Mouse (Mus musculus): ENCODE measurements around the gene 2310003L06Rik.

The 2310003L06Rik gene

DNA sequence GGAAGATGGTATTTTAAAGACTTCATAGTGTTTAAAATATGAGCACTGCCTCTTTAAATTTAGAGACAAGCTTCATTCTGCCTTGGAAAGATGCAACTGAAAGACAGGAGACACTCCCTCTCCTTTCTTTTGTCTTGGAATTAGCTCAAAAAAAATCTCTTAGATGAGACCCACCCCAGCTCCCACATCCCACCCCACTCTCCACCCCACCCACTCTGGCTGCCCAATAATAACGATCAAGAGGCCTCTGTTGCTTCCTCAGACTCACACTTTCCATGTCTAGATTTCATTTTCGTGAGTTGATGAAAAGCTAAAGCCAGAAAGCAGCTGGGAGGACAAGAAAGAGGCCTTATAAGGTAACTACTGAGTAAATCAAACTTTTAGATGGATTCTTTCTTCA lies at the start of gene 2310003L06Rik, which contains the start of gene Gm28434:
2310003L06Rik (plus strand) TSS at position 259 of the 400 bp plus-strand sequence.
Gm28434 (plus strand) TSS at position 317 of the 400 bp plus-strand sequence.
- no peak for DNase-seq (ENCODE audit: low read depth in 2 of 2, low spot score in 2 of 2)

DNA sequence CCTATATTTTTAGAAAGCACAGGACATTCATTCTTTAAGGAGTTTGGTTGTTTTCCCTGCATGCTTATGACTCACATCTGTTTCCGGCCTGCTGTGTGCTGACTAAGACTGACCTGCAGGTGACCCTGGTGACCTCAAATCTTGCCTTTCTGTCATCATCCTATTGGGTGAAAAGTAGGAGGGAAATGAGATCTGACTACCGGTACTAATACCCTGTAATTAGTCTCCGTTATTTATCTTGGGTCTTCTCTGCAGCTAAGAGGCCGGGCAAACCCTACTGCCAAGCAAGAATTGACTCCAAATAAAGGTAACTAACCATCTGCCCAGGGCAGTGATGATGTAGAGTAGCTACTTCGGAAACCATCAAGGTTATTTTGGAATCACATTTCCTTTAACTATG lies 43.9 kb upstream of the 2310003L06Rik start, which contains the start of gene Csn3:
Csn3 (plus strand) TSS at position 208 of the 400 bp plus-strand sequence.
- no peak for DNase-seq (ENCODE audit: low read depth in 2 of 2, low spot score in 2 of 2)

DNA sequence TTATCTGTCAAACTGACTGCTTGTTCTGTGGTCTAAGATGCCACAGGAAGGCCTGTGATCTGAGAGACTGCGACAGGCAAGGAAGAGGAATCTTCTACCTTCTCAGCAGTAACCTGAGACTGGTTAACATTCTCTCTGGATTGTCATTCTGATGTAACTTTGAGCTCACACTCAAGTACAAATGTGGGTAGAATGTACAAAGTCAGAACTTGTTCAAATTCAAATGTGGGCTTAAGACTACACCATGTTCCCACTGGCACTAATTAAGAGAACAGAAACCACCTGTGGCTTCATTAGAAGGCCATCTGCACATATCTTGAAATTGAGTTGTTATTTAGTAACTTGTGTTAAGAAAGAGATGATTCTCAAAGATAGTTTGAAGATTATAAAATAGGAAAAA lies 37.7 kb upstream of the 2310003L06Rik start:
- no peak for DNase-seq (ENCODE audit: low read depth in 2 of 2, low spot score in 2 of 2)

DNA sequence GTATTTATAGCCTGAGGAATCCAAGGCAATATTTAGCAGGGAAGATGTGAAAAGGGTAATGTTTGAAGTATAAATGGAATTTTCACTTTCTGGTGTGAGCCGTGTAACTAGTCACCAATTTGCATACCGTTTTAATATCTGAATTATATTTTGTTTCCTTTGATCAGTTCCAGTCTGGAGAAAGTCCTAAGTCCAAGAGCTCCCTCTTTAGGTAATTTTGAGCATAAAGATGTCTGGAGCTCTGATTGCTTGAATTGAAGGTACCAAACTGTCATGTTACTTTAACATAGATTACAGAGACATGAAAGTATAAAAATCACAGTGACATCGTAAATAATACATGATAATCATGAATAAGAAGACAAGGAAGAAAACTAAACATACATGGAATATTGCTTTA lies 28.5 kb upstream of the 2310003L06Rik start:
- DNase-seq (ENCODE audit: low read depth in 2 of 2, low spot score in 2 of 2) = no peak

DNA sequence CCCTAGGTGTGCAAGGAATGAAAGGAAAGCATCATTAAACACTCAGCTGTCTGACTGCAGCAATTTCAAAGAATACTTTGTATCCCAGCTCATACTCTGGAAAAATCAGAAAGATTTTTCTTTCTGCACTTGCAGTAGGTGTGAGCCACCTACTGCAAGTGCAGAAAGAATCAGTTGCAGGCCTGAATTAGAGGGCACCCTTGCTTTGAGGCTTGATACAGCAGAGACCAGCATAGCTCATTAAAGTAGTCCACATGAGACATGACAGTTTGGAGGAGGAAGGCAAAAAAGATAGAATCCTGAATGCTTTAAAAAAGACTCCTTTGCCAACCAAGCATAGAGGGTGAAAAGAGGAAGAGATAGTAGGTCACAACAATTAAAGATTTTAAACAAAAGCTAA lies 26.7 kb upstream of the 2310003L06Rik start:
- no peak for DNase-seq (ENCODE audit: low read depth in 2 of 2, low spot score in 2 of 2)

DNA sequence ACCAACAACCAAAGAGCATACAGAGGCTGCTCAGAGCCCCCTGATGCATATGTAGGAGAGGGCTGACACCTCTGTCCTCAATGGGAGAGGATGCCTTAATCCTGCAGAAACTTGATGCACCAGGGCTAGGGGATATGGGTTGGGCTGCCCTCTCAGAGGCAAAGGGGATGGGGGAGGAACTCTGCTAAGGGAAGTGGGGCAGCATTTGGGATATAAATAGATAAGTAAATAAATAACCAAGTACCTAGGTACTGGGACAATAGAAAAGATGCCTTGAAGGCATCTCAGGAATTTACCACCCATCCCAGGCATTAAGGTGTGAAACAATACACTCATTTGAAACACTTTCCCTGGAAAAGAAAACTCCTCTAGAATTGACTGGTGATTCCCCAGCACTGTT lies 17.4 kb upstream of the 2310003L06Rik start:
- DNase-seq (ENCODE audit: low read depth in 2 of 2, low spot score in 2 of 2) = no peak

DNA sequence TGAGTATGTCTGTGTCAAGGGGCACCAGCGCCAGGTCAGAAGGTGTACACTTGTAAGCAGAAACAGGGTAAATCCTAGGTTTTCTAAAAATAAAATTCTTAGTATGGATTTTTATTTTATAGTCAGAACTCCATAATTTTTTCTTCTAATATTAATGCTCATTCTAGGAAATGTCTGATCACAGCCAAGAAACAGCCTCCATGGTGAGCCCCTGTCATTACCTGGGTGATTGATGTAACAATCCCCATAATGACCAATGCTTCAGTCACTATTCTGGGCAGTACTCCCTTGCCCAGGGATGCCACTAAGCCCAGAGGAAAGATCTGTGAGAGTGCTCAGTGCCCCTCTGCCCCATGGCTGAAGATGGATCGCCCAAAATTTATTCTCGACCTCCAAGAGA lies 9.9 kb downstream of the 2310003L06Rik start, which contains the start of gene Cabs1:
Cabs1 (plus strand) TSS at position 301 of the 400 bp plus-strand sequence.
- DNase-seq (ENCODE audit: low read depth in 2 of 2, low spot score in 2 of 2) = no peak

DNA sequence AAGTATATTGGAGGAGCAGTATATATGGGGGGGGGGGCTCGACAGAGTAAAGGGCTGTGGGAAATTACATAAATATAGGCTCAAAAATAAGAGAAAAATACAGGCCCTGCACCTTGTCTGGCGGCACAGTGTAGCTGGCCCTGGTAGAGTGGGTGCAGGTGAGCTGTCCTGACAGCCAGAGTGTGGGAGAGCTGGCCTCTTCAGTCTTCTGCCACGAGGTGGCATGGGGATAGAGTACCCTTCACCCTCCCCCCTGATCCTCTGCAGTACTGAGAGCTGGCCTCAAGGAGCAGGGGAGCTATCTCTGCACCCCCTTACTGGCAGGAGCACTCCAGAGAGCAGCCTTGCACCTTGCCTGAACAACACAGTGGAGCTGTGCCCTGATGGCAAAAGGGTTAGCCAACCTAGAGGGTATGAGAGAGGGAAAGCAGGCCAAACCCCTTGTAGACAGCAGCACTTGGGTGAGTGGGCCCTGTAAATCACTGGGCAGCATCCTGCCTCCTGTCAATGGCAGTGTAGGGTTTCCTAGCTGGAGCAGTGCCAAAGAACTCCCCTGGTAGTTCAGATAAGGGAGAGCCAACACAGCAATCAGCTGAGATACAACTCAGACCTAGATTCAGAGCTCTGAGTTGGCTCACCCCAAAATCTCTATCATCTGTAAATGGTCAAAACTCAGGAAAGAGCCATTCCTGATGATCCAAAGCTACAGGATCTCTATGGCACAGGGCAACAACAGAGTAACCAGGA lies 13.4 kb downstream of the 2310003L06Rik start:
- no peak for DNase-seq (ENCODE audit: low read depth in 2 of 2, low spot score in 2 of 2)

DNA sequence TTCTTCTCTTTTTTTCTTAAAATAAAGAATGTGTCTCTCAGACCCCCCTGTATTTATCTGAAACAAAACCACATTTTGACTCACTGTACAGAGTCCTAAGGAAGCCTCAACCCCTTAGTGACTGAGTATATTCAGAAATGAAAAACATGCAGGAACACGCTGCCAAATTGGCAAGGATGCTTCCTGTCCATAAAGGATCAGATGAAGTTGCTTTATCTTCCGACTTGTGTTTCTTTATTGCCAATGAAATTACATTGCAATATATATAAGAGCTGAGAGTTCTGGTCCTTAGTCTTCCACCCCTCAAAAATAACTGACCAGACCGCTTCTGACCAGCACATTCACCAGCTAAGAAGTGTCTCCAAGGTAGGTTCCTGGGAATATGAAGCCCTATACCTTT lies 33.0 kb downstream of the 2310003L06Rik start, which contains the start of gene Smr3a:
Smr3a (plus strand) TSS at position 301 of the 400 bp plus-strand sequence.
- no peak for DNase-seq (ENCODE audit: low read depth in 2 of 2, low spot score in 2 of 2)

DNA sequence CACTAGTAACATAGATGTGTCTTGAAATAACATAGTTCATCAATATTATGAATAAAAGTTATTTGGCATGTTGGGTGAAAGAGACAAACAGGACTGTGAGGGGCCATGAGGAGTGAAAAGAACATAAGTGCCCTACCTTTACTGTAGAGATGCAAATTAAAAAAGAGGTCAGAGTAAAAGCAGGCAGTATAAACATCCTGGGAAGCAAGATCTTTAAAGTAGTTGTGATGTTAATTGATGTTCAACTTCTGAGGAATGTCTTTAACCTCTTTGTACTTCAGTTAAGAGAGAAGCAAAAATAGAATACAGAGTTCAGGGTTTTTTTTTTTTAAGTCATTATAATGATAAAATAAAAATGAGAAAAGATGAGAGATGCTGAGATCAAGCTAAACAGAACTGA lies 36.0 kb downstream of the 2310003L06Rik start:
- no peak for DNase-seq (ENCODE audit: low read depth in 2 of 2, low spot score in 2 of 2)
